Mouse (Mus musculus): ENCODE measurements around the gene Pld6. TPM values are rescaled to one million over a fixed set of nuclear protein-coding genes. Genes with fewer than 3 reads are reported as not detected.
"Not testable (repeated sequence)": the region's sequence is repeated elsewhere in the genome, so short reads cannot be mapped to it uniquely, and the experiment has no call there.

Gene Pld6
- total RNA-seq, 1 experiment from 2014 or later = 3.7 TPM

DNA sequence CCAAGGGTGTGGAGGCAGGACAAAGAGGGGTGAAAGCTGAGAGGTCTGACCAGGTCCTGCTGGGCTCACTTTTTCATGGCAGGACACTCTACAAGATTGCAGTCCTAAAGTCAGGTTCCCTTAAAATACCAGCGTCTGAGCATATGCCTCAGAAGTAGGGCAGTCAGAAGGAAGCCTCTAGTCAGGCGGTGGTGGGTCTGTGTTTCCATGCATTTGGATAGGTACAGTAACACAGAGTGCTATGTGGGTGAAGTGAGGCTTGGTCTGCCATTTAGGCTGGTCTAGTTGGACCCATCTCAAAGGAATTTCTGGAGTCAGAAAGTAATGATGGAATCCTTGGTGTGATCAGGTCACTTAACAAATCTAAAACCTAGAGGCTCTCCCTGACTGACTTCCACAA, 18.1 kb downstream of the Pld6 start:
- ATAC-seq (replicated peaks in 1 of 2; ENCODE audit: insufficient read depth in 1 of 2, low FRiP score in 2 of 2, low TSS enrichment in 1 of 2, low read depth in 1 of 2, poor library complexity in 2 of 2, severe bottlenecking in 2 of 2) = no peak

DNA sequence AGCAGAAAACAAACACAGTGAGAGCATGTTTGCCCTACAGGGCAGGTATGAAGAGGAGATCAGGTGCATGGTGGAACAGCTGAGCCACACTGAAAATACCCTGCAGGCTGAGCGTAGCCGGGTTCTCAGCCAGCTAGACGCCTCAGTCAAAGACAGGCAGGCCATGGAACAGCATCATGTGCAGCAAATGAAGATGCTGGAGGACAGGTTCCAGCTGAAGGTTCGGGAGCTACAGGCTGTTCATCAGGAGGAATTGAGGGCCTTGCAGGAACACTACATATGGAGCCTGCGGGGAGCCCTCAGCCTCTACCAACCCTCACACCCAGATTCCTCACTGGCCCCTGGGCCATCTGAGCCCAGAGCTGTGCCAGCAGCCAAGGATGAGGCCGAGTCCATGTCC, 26.6 kb downstream of the Pld6 start:
- ATAC-seq (replicated peaks in 1 of 2; ENCODE audit: insufficient read depth in 1 of 2, low FRiP score in 2 of 2, low TSS enrichment in 1 of 2, low read depth in 1 of 2, poor library complexity in 2 of 2, severe bottlenecking in 2 of 2) = no peak

DNA sequence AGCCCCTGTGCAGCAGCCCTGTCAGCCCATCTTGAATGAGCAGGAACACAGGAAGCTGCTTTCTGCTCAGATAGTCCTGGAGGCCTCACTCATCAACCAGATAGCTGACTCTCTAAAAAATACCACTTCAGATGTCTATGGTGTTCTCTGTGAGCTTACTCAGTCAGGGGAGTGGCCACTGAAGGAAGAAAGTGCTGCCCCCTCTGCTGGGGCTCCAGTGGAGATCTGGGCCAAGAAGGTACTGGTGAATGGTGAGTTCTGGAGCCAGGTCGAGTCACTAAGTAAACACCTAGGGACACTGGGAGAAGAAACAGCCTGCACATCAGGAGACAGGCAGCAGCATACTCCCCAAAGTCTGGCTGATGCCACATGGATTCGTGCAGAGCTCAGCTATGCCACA, 27.8 kb downstream of the Pld6 start:
- ATAC-seq (replicated peaks in 1 of 2; ENCODE audit: insufficient read depth in 1 of 2, low FRiP score in 2 of 2, low TSS enrichment in 1 of 2, low read depth in 1 of 2, poor library complexity in 2 of 2, severe bottlenecking in 2 of 2) = no peak

DNA sequence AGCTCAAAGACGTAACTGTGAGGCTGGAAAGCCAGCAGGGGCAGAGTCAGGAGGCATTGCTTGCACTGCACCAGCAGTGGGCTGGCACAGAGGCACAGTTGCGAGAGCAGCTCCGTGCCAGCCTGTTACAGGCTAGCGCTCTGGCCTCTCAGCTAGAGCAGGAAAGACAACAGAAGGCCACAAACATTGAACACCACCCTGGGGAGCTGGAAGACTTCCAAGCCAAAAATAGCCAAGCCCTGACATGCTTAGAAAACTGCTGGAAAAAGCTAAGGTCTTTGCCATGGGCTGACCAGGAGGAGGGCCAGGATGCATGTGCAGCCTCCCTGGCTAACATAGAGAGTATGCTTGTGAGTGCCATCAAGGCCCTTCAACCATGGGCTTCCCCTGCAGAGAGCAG, 28.3 kb downstream of the Pld6 start:
- ATAC-seq (replicated peaks in 1 of 2; ENCODE audit: insufficient read depth in 1 of 2, low FRiP score in 2 of 2, low TSS enrichment in 1 of 2, low read depth in 1 of 2, poor library complexity in 2 of 2, severe bottlenecking in 2 of 2) = no peak

DNA sequence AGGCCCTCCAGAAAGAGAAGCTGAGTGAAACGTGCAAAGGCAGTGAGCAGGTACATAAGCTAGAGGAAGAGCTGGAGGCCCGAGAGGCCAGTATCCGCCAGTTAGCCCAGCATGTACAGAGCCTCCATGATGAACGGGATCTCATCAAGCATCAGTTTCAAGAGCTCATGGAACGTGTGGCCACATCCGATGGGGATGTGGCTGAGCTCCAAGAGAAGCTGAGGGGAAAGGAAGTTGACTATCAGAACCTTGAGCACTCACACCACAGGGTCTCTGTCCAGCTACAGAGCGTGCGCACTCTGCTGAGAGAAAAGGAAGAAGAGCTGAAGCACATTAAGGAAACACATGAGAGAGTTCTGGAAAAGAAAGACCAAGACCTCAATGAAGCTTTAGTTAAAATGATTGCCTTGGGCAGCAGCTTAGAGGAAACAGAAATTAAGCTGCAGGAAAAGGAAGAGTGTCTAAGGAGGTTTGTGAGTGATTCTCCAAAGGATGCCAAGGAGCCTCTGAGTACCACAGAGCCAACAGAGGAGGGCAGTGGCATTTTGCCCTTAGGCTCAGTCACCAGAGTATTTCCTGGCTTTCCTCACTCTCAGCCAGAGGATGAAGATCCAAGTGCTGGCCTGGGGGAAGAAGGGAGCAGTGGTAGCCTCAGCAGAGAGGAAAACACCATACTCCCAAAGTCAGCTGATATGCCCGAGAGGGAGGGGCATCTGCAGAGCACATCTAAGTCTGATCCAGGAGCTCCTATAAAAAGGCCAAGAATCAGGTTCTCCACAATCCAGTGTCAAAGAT, 29.1 kb downstream of the Pld6 start:
- ATAC-seq (replicated peaks in 1 of 2; ENCODE audit: insufficient read depth in 1 of 2, low FRiP score in 2 of 2, low TSS enrichment in 1 of 2, low read depth in 1 of 2, poor library complexity in 2 of 2, severe bottlenecking in 2 of 2) = no peak

DNA sequence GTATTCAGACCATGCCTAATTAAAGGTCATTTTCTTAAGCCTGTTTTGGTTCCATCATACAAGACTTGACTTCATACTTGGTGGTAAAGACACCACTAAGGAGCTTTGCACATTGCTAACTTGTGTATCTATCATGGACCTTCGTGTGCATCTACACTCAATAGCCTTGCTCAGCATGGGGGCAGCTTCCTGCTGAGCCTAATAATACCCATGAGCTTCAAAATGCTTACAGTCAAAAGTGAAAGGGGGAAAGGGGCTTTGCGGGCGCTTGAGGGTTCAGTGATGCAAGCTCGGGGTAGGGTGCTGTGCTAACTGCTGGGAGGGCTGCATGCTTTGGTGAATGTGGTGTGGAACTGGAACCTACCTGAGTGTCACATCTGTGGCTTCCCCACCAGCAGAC, 31.1 kb downstream of the Pld6 start:
- no peak for ATAC-seq (replicated peaks in 1 of 2; ENCODE audit: insufficient read depth in 1 of 2, low FRiP score in 2 of 2, low TSS enrichment in 1 of 2, low read depth in 1 of 2, poor library complexity in 2 of 2, severe bottlenecking in 2 of 2)

DNA sequence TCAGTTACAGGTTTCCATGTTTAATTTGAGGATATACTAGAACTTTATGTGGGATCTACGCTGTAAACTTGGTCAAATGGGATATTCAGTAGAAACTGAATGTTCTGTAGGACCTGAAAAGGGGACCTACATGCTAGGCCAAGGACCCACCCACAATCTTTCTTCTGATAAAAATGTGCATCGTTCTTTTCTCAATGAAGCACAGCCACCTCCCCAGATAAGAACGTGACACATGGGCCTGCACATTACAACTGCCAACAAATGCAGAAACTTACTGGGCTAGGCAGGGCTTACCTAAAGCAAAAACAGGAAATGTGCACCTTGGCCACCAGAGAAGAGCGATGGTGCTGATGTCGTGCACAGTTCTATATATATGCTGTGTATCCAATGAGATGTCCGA, 32.9 kb downstream of the Pld6 start:
- ATAC-seq (replicated peaks in 1 of 2; ENCODE audit: insufficient read depth in 1 of 2, low FRiP score in 2 of 2, low TSS enrichment in 1 of 2, low read depth in 1 of 2, poor library complexity in 2 of 2, severe bottlenecking in 2 of 2) = no peak

DNA sequence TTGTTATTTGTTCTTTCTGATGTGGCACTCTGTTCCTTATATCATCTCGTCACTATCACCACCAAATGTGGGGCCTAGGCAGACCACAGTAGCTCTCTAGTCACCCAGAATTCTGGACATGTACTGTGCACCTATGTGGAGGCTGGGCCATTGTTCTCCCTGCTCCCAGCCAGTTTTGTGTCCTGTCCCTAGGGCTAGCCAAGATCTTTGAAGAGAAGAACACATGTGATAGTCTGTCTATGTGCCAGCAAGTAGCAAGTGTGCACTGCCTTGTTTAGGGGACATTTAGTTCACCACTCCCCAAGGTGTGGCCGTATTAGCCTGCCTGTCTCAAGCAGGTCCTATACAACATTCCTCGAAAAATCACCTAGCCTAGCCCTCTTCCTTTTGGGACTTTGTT, 38.4 kb downstream of the Pld6 start:
- ATAC-seq (replicated peaks in 1 of 2; ENCODE audit: insufficient read depth in 1 of 2, low FRiP score in 2 of 2, low TSS enrichment in 1 of 2, low read depth in 1 of 2, poor library complexity in 2 of 2, severe bottlenecking in 2 of 2) = no peak

DNA sequence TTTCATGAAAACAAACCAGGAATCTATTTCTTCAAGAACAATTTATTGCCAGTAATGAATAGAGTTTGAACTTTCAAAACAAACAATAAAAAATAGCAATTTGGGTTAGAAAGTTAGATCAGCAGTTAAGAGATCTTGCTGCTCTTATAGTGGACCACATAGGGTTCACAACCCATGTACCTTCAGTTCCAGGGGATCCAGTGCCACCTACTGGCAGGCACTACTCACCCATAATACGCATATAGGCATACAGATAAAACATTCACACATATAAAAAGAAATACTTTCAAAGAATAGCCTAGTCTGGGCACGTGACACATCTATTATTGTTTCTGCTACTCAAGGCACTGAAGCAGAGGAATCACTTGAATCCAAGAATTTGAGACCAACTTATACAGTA, 40.8 kb downstream of the Pld6 start:
- ATAC-seq (replicated peaks in 1 of 2; ENCODE audit: insufficient read depth in 1 of 2, low FRiP score in 2 of 2, low TSS enrichment in 1 of 2, low read depth in 1 of 2, poor library complexity in 2 of 2, severe bottlenecking in 2 of 2) = peak in 1 of 2 experiments; percentile 52; a peak in 1 of 4 replicates

DNA sequence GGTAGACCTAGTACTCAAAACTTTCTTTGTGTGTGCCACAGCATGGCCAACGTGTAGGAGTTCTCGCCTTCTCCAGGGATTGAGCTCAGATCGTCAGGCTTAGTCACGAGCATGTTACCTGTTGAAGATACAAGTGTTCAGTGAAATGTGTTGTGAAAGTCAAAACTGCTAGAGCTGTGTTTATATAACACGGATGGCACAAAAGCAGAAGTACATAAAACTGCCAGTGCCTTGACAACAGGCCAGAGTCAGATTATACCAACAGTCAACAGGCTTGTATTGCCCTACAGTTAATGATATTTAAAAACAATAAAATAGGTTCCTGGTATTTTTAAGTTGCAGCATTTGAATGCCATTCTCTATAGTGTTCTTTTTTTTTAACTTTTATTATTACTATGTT, 41.6 kb downstream of the Pld6 start:
- peak; percentile 55 to 66; a peak in 2 of 4 replicates for ATAC-seq (replicated peaks in 1 of 2; ENCODE audit: insufficient read depth in 1 of 2, low FRiP score in 2 of 2, low TSS enrichment in 1 of 2, low read depth in 1 of 2, poor library complexity in 2 of 2, severe bottlenecking in 2 of 2)

DNA sequence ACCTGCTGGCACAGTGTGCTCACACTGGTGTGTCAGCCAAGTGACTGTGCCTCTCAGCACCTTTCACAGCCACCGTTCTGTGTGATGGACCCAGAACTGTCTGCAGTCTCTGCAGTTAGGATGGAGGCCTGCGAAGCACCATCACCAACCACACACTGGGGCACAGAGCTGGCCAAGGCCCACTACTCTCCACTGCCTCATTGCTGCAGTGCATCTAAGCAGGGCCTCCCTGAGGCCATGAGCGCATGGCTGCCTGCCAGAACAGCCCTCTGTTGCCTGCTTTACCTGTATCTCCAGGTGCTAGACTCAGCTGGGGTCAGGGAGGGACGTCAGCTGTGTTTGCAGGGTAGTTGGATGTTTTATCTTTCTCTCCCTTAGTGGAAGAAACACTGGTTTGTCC, 43.1 kb downstream of the Pld6 start:
- no peak for ATAC-seq (replicated peaks in 1 of 2; ENCODE audit: insufficient read depth in 1 of 2, low FRiP score in 2 of 2, low TSS enrichment in 1 of 2, low read depth in 1 of 2, poor library complexity in 2 of 2, severe bottlenecking in 2 of 2)

DNA sequence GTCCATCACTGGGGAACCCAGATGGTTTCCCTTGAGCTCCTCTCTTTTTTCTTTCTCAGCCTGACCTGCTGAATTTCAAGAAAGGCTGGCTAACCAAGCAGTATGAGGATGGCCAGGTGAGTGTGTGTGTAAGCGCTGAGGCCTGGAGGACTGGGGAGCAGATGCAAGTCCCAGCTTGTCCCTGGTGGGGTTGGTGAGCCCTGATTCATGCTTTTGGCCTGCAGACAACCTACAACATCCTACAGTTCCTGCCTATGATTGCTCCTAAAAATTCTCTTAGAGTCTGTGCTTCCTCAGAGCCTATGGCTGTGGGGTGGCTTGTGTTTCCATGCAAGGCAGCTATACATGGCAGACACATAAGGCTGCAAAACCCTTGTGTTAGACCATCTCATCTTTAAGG, 43.7 kb downstream of the Pld6 start:
- ATAC-seq (replicated peaks in 1 of 2; ENCODE audit: insufficient read depth in 1 of 2, low FRiP score in 2 of 2, low TSS enrichment in 1 of 2, low read depth in 1 of 2, poor library complexity in 2 of 2, severe bottlenecking in 2 of 2) = no peak

DNA sequence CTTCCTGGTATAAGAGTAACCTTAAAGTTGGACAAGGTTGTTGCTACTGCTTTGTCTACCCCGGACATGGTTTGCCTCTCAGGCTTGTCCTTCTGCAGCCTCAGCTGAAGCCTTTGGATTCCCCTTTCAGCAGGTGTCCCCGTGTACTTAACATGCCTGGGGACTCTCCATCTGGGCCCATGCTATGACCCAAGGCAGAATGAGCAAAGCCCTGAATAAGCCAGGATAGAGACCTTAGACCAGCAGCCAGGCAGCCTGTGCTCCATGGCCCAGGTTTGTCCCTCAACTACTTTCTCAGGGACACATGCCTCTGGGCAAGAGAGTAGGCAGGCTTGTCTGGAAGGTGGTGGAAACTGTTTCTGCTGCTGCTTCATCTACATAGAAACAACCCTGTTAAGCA, 44.1 kb downstream of the Pld6 start:
- no peak for ATAC-seq (replicated peaks in 1 of 2; ENCODE audit: insufficient read depth in 1 of 2, low FRiP score in 2 of 2, low TSS enrichment in 1 of 2, low read depth in 1 of 2, poor library complexity in 2 of 2, severe bottlenecking in 2 of 2)

DNA sequence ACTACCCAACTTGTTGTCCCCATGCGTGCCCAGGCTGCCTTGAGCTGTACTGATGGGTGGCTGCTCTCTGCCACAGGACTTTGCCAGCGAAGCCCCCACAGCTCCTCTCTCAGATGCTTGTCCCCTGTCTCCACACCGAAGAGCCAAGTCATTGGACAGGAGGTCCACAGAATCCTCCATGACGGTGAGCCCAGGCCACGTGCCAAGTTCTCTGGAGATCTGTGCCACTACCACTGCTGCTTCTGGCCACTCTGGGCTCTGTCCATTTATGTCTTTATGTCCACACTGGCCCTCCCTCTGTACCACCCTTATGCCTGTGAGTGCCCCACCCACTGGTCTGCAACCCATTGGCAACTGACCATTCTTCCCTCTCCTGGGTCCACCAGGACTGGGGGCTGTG, 45.5 kb downstream of the Pld6 start:
- ATAC-seq (replicated peaks in 1 of 2; ENCODE audit: insufficient read depth in 1 of 2, low FRiP score in 2 of 2, low TSS enrichment in 1 of 2, low read depth in 1 of 2, poor library complexity in 2 of 2, severe bottlenecking in 2 of 2) = no peak

DNA sequence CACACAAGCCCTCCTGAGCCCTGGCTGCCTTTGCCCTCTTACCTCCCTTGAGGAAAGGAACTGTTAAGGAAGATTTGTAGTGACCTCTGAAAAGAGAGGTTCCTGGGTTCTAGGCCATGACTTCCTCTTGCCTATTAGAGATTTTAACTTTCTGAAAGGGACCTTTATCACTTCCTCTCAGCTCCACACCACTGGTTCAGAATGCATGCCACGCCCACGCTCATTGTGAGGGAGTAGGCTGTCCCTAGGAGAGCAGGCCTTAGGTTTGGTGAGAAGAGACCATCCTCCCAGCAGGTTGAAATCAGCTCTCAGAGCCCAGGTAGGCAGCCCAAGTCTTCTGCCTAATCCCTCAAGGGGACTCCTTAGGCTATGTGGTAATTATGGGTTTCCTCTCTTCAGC, 47.4 kb downstream of the Pld6 start:
- peak; percentile 51 to 63 for ATAC-seq (replicated peaks in 1 of 2; ENCODE audit: insufficient read depth in 1 of 2, low FRiP score in 2 of 2, low TSS enrichment in 1 of 2, low read depth in 1 of 2, poor library complexity in 2 of 2, severe bottlenecking in 2 of 2)

DNA sequence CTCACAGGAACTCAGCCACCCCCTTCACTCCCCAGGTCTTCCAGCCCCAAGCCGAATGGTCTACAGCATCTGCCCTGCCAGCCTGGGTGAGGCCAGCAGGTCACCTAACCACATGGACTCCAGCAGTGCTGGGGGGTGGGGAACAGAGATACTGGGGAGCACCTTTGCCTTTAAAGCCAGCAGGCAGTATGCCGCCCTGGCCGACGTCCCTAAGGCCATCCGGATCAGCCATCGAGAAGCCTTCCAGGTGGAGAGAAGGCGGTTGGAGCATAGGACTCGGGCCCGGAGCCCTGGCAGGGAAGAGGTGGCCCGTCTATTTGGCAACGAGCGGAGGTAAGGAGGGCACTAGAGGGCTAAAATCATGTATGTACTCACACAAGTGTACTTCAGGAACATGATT, 50.2 kb downstream of the Pld6 start:
- no peak for ATAC-seq (replicated peaks in 1 of 2; ENCODE audit: insufficient read depth in 1 of 2, low FRiP score in 2 of 2, low TSS enrichment in 1 of 2, low read depth in 1 of 2, poor library complexity in 2 of 2, severe bottlenecking in 2 of 2)

DNA sequence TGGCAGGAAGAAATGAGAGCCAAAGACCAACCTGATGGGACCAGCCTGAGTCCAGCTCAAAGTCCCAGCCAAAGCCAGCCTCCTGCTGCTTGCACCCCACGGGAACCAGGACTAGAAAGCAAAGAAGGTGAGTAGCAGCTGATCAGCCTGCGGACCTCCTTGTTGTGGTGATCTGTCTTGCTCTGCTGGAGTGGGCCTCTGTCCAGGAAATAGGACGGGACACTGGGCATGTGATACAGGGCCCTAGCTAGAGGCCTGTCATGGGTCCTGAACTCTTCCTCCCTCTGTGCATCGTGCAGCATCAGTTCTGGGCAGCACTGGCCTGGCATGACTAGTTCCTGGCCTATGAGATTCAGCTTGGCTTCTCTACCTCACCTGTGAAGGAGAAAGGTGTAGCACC, 51.5 kb downstream of the Pld6 start:
- not testable (repeated sequence) for ATAC-seq (replicated peaks in 1 of 2; ENCODE audit: insufficient read depth in 1 of 2, low FRiP score in 2 of 2, low TSS enrichment in 1 of 2, low read depth in 1 of 2, poor library complexity in 2 of 2, severe bottlenecking in 2 of 2)

DNA sequence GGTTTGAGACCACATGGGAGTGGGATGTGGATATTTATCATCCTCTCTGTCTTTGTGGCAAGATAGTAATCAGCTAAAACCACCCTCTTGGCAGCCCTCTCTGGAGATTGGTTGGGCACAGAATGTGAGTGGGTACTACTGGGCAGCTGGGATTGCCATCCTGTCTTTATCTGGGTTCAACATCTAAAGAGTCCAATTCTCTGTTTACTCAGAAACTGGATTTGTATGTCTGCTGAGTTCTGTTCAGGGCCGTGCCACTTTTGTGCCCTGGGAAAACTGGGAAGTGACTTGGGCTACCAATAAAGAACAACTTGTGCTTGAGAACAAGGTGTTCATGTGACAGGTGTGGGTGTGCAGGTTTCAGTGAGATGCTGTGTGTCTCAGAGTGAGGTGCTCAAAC, 53.1 kb downstream of the Pld6 start:
- ATAC-seq (replicated peaks in 1 of 2; ENCODE audit: insufficient read depth in 1 of 2, low FRiP score in 2 of 2, low TSS enrichment in 1 of 2, low read depth in 1 of 2, poor library complexity in 2 of 2, severe bottlenecking in 2 of 2) = no peak
